ENCODE assay signal across 12 mouse cellular contexts in the genomic region with DNA sequence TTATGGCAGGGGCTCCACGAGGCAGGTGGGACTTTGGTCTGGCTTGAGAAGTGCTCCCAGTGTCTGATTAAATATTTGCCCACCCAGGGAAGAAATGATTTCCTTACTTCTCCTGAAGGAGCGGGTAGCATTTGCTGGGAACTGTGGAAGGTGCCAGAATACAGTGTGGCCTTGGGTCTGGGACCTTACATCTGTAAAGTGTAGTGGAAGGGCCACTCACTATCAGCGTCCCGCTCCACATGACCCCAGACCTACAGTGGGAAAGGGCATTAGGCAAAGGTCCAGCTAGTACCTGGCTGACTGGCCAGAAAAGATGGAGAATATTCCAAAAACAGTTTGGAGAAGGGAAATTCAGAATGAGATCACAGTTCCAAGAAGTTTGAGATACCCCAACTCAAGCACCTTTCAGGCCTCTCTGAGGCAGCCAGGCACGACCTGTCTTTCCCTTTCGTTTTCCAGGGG. TPM values are rescaled to one million over a fixed set of nuclear protein-coding genes. Genes with fewer than 3 reads are reported as not detected.
DNase-seq lines count a peak whose midpoint lies in the region; ATAC-seq and TF ChIP-seq lines count a peak whose summit lies in the region.
"Had no signal": no experiment of that assay in that cellular context is flagged by ENCODE, and none has a peak within 500 bp of the region (broad histone marks: within the 10 kb centered on the region; RNA-seq: fewer than 3 reads in every experiment).

No protein-coding gene starts in this region.

- ATAC-seq in heart, postnatal 0 days (ENCODE audit: insufficient read depth, low read depth), result no peak
- ATAC-seq in neural tube, embryonic 15.5 days (ENCODE audit: low FRiP score), result no peak
- 0 out of 2 replicates have a peak, but pooled peaks have one; percentile 39 for ATAC-seq in intestine, postnatal 0 days
- ATAC-seq in hindbrain, embryonic 14.5 days (ENCODE audit: low FRiP score), result no peak

- no peak for DNase-seq in heart, postnatal 0 days (ENCODE audit: low spot score)
- no peak for DNase-seq in heart, adult 8-10 months (ENCODE audit: low spot score)
- peak; percentile 72 for DNase-seq in neural tube, embryonic 10.5 days (ENCODE audit: extremely low spot score, low spot score)
- DNase-seq in yolk sac, embryonic 10.5 days (ENCODE audit: low spot score), result peak; percentile 44
- DNase-seq in hindbrain, embryonic 14.5 days (ENCODE audit: low spot score), result no peak
- DNase-seq in left cerebral cortex, adult 2 months (ENCODE audit: extremely low spot score in 1 of 2, low spot score in 2 of 2), result no peak

- no peak for TF ChIP-seq CTCF in heart, postnatal 0 days (IDR thresholded peaks at IDR 0.05; ENCODE audit: low read depth)
- no peak for TF ChIP-seq CTCF in intestine, postnatal 0 days (IDR thresholded peaks at IDR 0.05; ENCODE audit: low read depth)
- TF ChIP-seq CTCF in left cerebral cortex, adult 2 months (IDR thresholded peaks at IDR 0.05), result no peak

- H3K27me3 ChIP-seq in heart, postnatal 0 days (ENCODE audit: control insufficient read depth, insufficient read depth, low read length), result peaks cover 96% of the 10 kb centered on the region
- H3K27me3 ChIP-seq in neural tube, embryonic 15.5 days (replicated peaks), result peaks cover 89% of the 10 kb centered on the region
- H3K27me3 ChIP-seq in intestine, postnatal 0 days (replicated peaks; ENCODE audit: control insufficient read depth, insufficient read depth, low read length), result peaks cover 61% of the 10 kb centered on the region
- peaks cover 85% of the 10 kb centered on the region for H3K27me3 ChIP-seq in hindbrain, embryonic 14.5 days (ENCODE audit: control insufficient read depth, insufficient read depth, low read length)

- no peaks in the 10 kb centered on the region for H3K9me3 ChIP-seq in heart, postnatal 0 days (replicated peaks; ENCODE audit: control insufficient read depth, low read length)
- H3K9me3 ChIP-seq in neural tube, embryonic 15.5 days (replicated peaks), result no peaks in the 10 kb centered on the region
- H3K9me3 ChIP-seq in intestine, postnatal 0 days (ENCODE audit: control insufficient read depth), result no peaks in the 10 kb centered on the region
- H3K9me3 ChIP-seq in hindbrain, embryonic 14.5 days (ENCODE audit: control insufficient read depth, low read length), result no peaks in the 10 kb centered on the region
- H3K9me3 ChIP-seq: midbrain, embryonic 12.5 days had no signal

- H3K36me3 ChIP-seq in heart, postnatal 0 days (replicated peaks; ENCODE audit: control insufficient read depth, insufficient read depth, low read length), result no peaks in the 10 kb centered on the region
- no peaks in the 10 kb centered on the region for H3K36me3 ChIP-seq in neural tube, embryonic 15.5 days
- no peaks in the 10 kb centered on the region for H3K36me3 ChIP-seq in intestine, postnatal 0 days (ENCODE audit: control insufficient read depth, insufficient read depth)
- no peaks in the 10 kb centered on the region for H3K36me3 ChIP-seq in hindbrain, embryonic 14.5 days (replicated peaks; ENCODE audit: control insufficient read depth, insufficient read depth)
- H3K36me3 ChIP-seq: midbrain, embryonic 12.5 days had no signal

- H3K4me1 ChIP-seq in heart, postnatal 0 days (ENCODE audit: control insufficient read depth, insufficient read depth), result peaks cover 4% of the 10 kb centered on the region; the same call in 1 of the 2 replicates
- H3K4me1 ChIP-seq in neural tube, embryonic 15.5 days, result peaks cover 21% of the 10 kb centered on the region
- H3K4me1 ChIP-seq in intestine, postnatal 0 days (replicated peaks; ENCODE audit: control insufficient read depth, insufficient read depth, low read length), result no peaks in the 10 kb centered on the region
- H3K4me1 ChIP-seq in hindbrain, embryonic 14.5 days (replicated peaks; ENCODE audit: control insufficient read depth, insufficient read depth, low read length), result no peaks in the 10 kb centered on the region

- peak overlapping the region; percentile 24; the same call in 1 of the 2 replicates for H3K4me2 ChIP-seq in heart, postnatal 0 days (ENCODE audit: low read depth, low read length)
- no peak overlapping the region for H3K4me2 ChIP-seq in neural tube, embryonic 15.5 days
- peak overlapping the region; percentile 89 for H3K4me2 ChIP-seq in intestine, postnatal 0 days (replicated peaks; ENCODE audit: low read depth)
- no peak overlapping the region for H3K4me2 ChIP-seq in hindbrain, embryonic 14.5 days (replicated peaks)

- H3K9ac ChIP-seq in heart, postnatal 0 days (replicated peaks; ENCODE audit: low read depth, low read length), result no peak overlapping the region
- no peak overlapping the region for H3K9ac ChIP-seq in neural tube, embryonic 15.5 days (replicated peaks)
- H3K9ac ChIP-seq in intestine, postnatal 0 days (ENCODE audit: low read depth, low read length), result peak overlapping the region; percentile 49; the same call in 1 of the 2 replicates
- no peak overlapping the region for H3K9ac ChIP-seq in hindbrain, embryonic 14.5 days
- H3K9ac ChIP-seq: liver, embryonic 14.5 days; midbrain, embryonic 12.5 days had no signal

- H3K4me3 ChIP-seq in heart, postnatal 0 days (ENCODE audit: low read depth, low read length), result peak overlapping the region; percentile 11; the same call in 1 of the 2 replicates
- H3K4me3 ChIP-seq in neural tube, embryonic 15.5 days (replicated peaks), result no peak overlapping the region
- peak overlapping the region; percentile 59 for H3K4me3 ChIP-seq in intestine, postnatal 0 days (ENCODE audit: low read depth, low read length)
- H3K4me3 ChIP-seq in hindbrain, embryonic 14.5 days (replicated peaks; ENCODE audit: low read length), result no peak overlapping the region
- H3K4me3 ChIP-seq in left cerebral cortex, adult 2 months, result no peak overlapping the region

- WGBS in heart, postnatal 0 days, result 6% methylated on average over 6 of the region's 6 CpGs
- 1% methylated on average over 6 of the region's 6 CpGs for WGBS in neural tube, embryonic 15.5 days
- WGBS in intestine, postnatal 0 days, result 6% methylated on average over 6 of the region's 6 CpGs
- 0% methylated on average over 6 of the region's 6 CpGs for WGBS in hindbrain, embryonic 14.5 days

- intact Hi-C loops in left cerebral cortex, adult 2 months (cut with DNase I), result loop anchor here (5.0 kb wide), 2 partner anchors 135 to 430 kb away; no protein-coding TSS in a partner anchor

- H3K27ac ChIP-seq in heart, postnatal 0 days (ENCODE audit: low read depth), result no peak overlapping the region
- no peak overlapping the region for H3K27ac ChIP-seq in neural tube, embryonic 15.5 days (replicated peaks)
- H3K27ac ChIP-seq in intestine, postnatal 0 days (ENCODE audit: low read depth, low read length), result 0 out of 2 replicates have a peak overlapping the region, but pooled peaks have one; percentile 17
- no peak overlapping the region for H3K27ac ChIP-seq in hindbrain, embryonic 14.5 days
- H3K27ac ChIP-seq in left cerebral cortex, adult 2 months, result no peak overlapping the region
- H3K27ac ChIP-seq: liver, embryonic 14.5 days; midbrain, embryonic 12.5 days had no signal

- no peak for TF ChIP-seq EP300 in heart, postnatal 0 days (IDR thresholded peaks at IDR 0.05; ENCODE audit: low read depth)

RNA-seq across cellular contexts. Expression of a gene that starts 8.3 kb away (rescaled TPM):
- total RNA-seq in heart, postnatal 0 days (2014; rRNA removed; ENCODE audit: low replicate concordance), result 1.0 TPM in 1 of 2 replicates, not detected in the other
- polyA plus RNA-seq in heart, postnatal 0 days (2015; fragmentation: Nextera tagmentation; extraction: Ambion mirVana), result not detected in 2 replicates
- total RNA-seq in heart, adult 8-10 months (2022), result not detected
- 0.29 TPM in 1 of 2 replicates, not detected in the other for polyA plus RNA-seq in neural tube, embryonic 15.5 days (2015; fragmentation: Nextera tagmentation; extraction: Ambion mirVana)
- polyA plus RNA-seq in intestine, postnatal 0 days (2015; fragmentation: Nextera tagmentation; extraction: Ambion mirVana), result 5.9 and 8.2 TPM in 2 replicates
- not detected in 2 replicates for polyA plus RNA-seq in hindbrain, embryonic 14.5 days (2014; fragmentation: Nextera tagmentation; extraction: Ambion mirVana)
- total RNA-seq in left cerebral cortex, adult 2 months (2021), result not detected
- total RNA-seq: hematopoietic stem cell, adult 5-6 weeks; layer of hippocampus, adult 18-20 months had no signal

RNA-seq across cellular contexts. Expression of a gene that starts 43.3 kb away (rescaled TPM):
- total RNA-seq in heart, postnatal 0 days (2014; rRNA removed; ENCODE audit: low replicate concordance), result not detected in 2 replicates
- polyA plus RNA-seq in heart, postnatal 0 days (2015; fragmentation: Nextera tagmentation; extraction: Ambion mirVana), result 0.08 and 0.11 TPM in 2 replicates
- under 1 TPM; 0.25 to 0.40 (median 0.32) TPM for total RNA-seq in heart, adult 8-10 months (2022)
- polyA plus RNA-seq in neural tube, embryonic 15.5 days (2015; fragmentation: Nextera tagmentation; extraction: Ambion mirVana), result 0.26 TPM in 1 of 2 replicates, not detected in the other
- polyA plus RNA-seq in intestine, postnatal 0 days (2015; fragmentation: Nextera tagmentation; extraction: Ambion mirVana), result 0.14 and 0.22 TPM in 2 replicates
- 0.21 TPM in 1 of 2 replicates, not detected in the other for polyA plus RNA-seq in hindbrain, embryonic 14.5 days (2014; fragmentation: Nextera tagmentation; extraction: Ambion mirVana)
- total RNA-seq in left cerebral cortex, adult 2 months (2021), result under 1 TPM; 0.25 to 0.44 TPM
- total RNA-seq: layer of hippocampus, adult 18-20 months had no signal

Comparison
In these comparisons a context has a peak if more than half of its experiments do, and no peak if none do; other contexts are left out.
1. DNase-seq: peak in neural tube, embryonic 10.5 days (single experiment) and yolk sac, embryonic 10.5 days (single experiment); none in heart, postnatal 0 days (single experiment), heart, adult 8-10 months (single experiment), hindbrain, embryonic 14.5 days (single experiment) and left cerebral cortex, adult 2 months (0 of 2).
2. H3K4me2 ChIP-seq: peak in heart, postnatal 0 days (single experiment) and intestine, postnatal 0 days (single experiment); none in neural tube, embryonic 15.5 days (single experiment) and hindbrain, embryonic 14.5 days (single experiment).
3. H3K4me3 ChIP-seq: peak in heart, postnatal 0 days (single experiment) and intestine, postnatal 0 days (single experiment); none in neural tube, embryonic 15.5 days (single experiment), hindbrain, embryonic 14.5 days (single experiment) and left cerebral cortex, adult 2 months (single experiment).